Mouse (Mus musculus) forebrain, postnatal 0 days (tissue): ENCODE results near the gene Tiprl. TPM values are rescaled to one million over a fixed set of nuclear protein-coding genes. Genes with fewer than 3 reads are reported as not detected.

Experiments used
- ATAC-seq: fragments of 200-750 bp; cut with Nextera tagmentation; 2 replicates; pipeline ENCODE4 v1.8.0; 2017; ENCODE audit warnings: mild to moderate bottlenecking, moderate library complexity
- DNase-seq: peaks from one replicate; pipeline ENCODE4 v3.0.0-alpha.2; 2015
- H3K27ac ChIP-seq: fragments of 300-500 bp; sonication (generic); 2 replicates; pipeline ENCODE4 v1.5.1; 2014; ENCODE audit warnings: low read depth, mild to moderate bottlenecking, antibody characterized with exemption, low read length, moderate library complexity, mixed read lengths
- H3K27me3 ChIP-seq: fragments of 300-500 bp; sonication (generic); 2 replicates; pipeline ENCODE4 v1.6.1; 2014; ENCODE audit warnings: mild to moderate bottlenecking, low read length, mixed read lengths; ENCODE audit not compliant: insufficient read depth
- H3K36me3 ChIP-seq: fragments of 300-500 bp; sonication (generic); 2 replicates; pipeline ENCODE4 v1.6.1; 2014; ENCODE audit warnings: mild to moderate bottlenecking, moderate library complexity; ENCODE audit not compliant: insufficient read depth
- H3K4me1 ChIP-seq: fragments of 300-500 bp; sonication (generic); 2 replicates; pipeline ENCODE4 v1.6.1; 2014; ENCODE audit warnings: antibody characterized with exemption; ENCODE audit not compliant: insufficient read depth
- H3K4me2 ChIP-seq: fragments of 300-500 bp; sonication (generic); 2 replicates; pipeline ENCODE4 v1.6.1; 2014; ENCODE audit warnings: low read depth, mild to moderate bottlenecking, moderate library complexity
- H3K4me3 ChIP-seq: fragments of 300-500 bp; sonication (generic); 2 replicates; pipeline ENCODE4 v1.5.1; 2014; ENCODE audit warnings: low read depth, low read length, mixed read lengths
- H3K9ac ChIP-seq: fragments of 300-500 bp; sonication (generic); 2 replicates; pipeline ENCODE4 v1.6.1; 2014; ENCODE audit warnings: mild to moderate bottlenecking
- H3K9me3 ChIP-seq: fragments of 300-500 bp; sonication (generic); 2 replicates; pipeline ENCODE4 v1.6.1; 2016; ENCODE audit warnings: low read length
- CTCF ChIP-seq: sonication (generic); IDR thresholded peaks from 2 replicates; pipeline ENCODE4 v1.5.1; 2016; ENCODE audit warnings: antibody characterized with exemption, control low read depth, low read depth
- WGBS: fragments of 180-500 bp; shearing (Covaris S2); extraction: QIAGEN DNeasy Blood & Tissue Kit; methylation state at CpG from one replicate; pipeline ENCODE4 v1.1.7; 2014; 5-methylcytosine and 5-hydroxymethylcytosine counted together
- polyA plus RNA-seq: library from polyadenylated mRNA; unstranded; fragments of >200 nt; fragmentation: Nextera tagmentation; extraction: Ambion mirVana; gene quantifications from 2 replicates; pipeline ENCODE4 v1.2.1, GENCODE M21; 2015
- total RNA-seq: library from RNA; depleted of rRNA; stranded (reverse); fragments of >200 nt; gene quantifications from 2 replicates; pipeline ENCODE4 v1.2.3, GENCODE M21; 2014; rRNA removed

The Tiprl gene
- total RNA-seq (52.4 and 54.8 TPM in 2 replicates), polyA plus RNA-seq (151 and 152 TPM in 2 replicates)

DNA sequence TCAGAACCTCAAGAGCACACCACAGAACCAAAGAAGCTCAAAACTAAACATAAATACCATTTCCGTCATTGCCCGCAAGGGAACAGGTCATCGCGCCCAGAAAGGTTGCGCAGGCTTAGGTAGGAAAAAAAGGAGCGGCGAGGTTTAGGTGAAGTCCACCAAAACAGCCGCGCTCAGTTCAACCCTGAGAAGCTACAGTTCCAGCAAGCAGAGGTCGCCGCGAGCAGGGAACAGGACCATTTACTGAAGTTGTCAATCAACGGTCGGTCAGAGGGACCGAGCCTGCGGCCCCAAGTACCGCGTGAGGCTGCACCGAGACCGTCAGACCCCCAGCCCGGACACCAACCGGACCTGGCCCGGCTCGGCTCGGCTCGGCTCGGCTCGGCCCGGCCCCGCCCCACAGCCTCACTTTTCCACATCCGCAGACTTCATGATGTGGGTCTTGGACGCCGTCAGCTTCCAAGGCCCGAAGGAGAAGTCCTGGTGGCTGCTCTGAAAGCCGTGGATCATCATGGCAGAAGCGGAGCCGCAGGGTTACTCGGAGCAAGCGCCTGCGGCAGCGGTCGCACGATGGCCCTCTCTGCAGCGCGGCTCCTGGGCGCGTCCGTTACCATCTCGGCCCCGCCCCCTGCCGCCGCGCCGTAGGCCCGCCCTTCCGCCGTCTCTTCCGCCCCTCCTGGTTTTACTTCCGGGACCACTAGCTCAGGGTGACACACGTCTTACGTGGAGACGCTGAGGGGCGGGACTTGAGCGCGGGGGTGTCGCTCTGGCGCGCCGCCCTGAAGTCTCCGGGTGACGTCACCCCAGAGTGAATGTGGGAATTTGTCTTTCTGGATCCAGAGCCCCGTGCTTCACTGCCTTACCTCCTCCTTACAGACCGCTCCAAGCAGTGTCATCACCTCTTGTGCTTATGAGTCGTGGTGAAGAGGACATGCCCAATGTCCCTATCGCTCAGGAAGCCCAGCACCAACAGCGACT, at the start of gene Tiprl:
TSS of gene Tiprl (minus strand) at position 676 of the 978 bp plus-strand sequence.
- no peaks in the 10 kb centered on the region for H3K9me3 ChIP-seq
- H3K9ac ChIP-seq, result peak within 1 kb of the TSS; percentile 70
- H3K27me3 ChIP-seq, result no peaks in the 10 kb centered on the region
- peak; percentile 26; the same call in 1 of the 2 replicates for TF ChIP-seq CTCF
- H3K4me2 ChIP-seq, result peak within 1 kb of the TSS; percentile 68
- WGBS, result 2% methylated on average over 76 of the region's 76 CpGs
- peak within 1 kb of the TSS; percentile 78 for H3K4me3 ChIP-seq
- H3K27ac ChIP-seq, result peak within 1 kb of the TSS; percentile 90
- no peaks in the 10 kb centered on the region for H3K36me3 ChIP-seq
- DNase-seq (peak; percentile 98), ATAC-seq (peak; percentile 99)
- H3K4me1 ChIP-seq, result peaks cover 12% of the 10 kb centered on the region

DNA sequence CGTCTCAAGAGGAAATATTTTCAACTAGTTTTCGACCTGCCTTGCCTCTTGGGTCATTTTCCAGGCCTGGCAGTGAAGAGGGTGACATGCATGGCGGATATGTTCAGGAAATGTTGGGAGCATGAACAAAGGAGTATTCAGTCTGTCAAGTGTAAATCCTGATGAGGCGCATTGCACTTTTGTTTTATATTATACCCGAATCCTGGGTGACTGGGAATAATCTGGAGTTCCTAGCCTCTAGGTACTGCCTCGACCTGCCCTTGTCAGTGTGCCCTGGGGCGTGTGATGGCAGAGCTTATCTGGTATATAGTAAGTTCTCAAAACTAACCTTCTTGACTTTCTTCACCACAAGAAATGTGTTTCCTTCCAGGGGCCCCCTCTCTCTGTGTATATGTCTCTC, 47.3 kb upstream of the Tiprl start:
- no peaks in the 10 kb centered on the region for H3K36me3 ChIP-seq
- peaks cover 18% of the 10 kb centered on the region for H3K4me1 ChIP-seq
- no peak for TF ChIP-seq CTCF
- no peaks in the 10 kb centered on the region for H3K9me3 ChIP-seq
- H3K4me2 ChIP-seq, result peak overlapping the region; percentile 75
- H3K27me3 ChIP-seq, result no peaks in the 10 kb centered on the region
- H3K27ac ChIP-seq, result no peak overlapping the region
- 43% methylated on average over 7 of the region's 7 CpGs for WGBS
- no peak for ATAC-seq
- peak overlapping the region; percentile 81; the same call in 1 of the 2 replicates for H3K4me3 ChIP-seq
- no peak overlapping the region for H3K9ac ChIP-seq
- no peak for DNase-seq

DNA sequence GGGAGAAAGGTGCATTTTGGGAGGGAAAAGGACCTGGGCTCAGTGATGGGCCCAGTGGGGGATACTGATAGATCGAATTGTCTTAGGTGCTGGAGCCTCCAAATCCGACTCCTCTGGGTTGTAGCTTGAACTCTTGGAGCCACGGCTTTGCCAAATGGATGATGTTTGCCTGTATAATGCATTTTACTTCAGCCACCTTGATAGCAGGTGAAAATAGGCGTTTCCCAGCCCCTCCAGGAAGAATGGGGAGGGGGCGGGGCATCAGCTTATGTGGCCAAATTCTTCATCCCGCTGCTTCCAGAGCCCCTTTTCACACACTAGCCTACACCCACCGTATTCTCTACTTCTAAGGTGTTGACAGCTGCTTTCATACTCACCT, 46.2 kb upstream of the Tiprl start:
- DNase-seq (no peak), ATAC-seq (no peak)
- H3K27me3 ChIP-seq, result no peaks in the 10 kb centered on the region; the same call in 1 of the 2 replicates
- 10% methylated on average over 7 of the region's 7 CpGs for WGBS
- H3K4me1 ChIP-seq, result peaks cover 18% of the 10 kb centered on the region
- no peaks in the 10 kb centered on the region for H3K9me3 ChIP-seq
- peak overlapping the region; percentile 95 for H3K9ac ChIP-seq
- H3K36me3 ChIP-seq, result no peaks in the 10 kb centered on the region
- H3K4me3 ChIP-seq, result peak overlapping the region; percentile 81
- peak overlapping the region; percentile 83 for H3K27ac ChIP-seq
- peak overlapping the region; percentile 75 for H3K4me2 ChIP-seq
- no peak for TF ChIP-seq CTCF

DNA sequence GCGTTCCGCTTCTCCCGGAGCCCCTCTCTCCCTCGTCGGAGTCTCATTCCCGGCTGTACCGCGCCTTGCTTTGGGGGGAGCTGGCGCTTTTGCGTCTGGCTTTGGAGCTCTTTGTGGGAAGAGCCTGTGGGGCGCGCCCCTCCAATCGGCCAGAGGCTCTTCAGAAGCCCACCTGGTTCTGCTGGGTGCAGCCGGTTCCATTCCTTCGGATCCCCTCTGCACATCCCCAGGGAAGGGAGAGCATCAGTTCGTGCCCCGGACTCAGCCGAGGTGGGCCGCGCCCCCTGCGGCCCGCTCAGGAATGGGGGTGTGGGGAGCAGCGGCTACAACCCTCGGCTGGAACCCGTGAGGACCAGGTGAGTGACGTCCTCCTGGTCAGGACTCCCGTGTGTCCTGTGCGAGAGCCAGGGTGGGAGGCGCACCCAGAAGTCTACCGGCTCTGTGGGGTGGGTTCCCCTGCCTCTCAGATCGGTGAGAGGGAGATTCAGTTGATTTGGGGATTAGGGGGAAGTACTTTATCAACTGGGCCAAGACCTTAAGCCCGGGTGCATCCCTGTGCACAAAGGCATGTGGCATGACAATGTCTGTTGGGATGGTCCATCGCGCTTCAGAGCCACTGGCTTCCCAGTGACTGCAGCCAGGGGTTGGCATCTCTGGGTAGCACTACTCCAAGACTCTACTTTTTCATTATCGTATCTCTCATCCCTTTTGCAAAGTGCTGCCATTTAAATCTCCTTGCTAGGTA, 45.6 kb upstream of the Tiprl start:
- H3K4me1 ChIP-seq, result peaks cover 18% of the 10 kb centered on the region
- peak; percentile 25; the same call in 1 of the 2 replicates for TF ChIP-seq CTCF
- WGBS, result 0% methylated on average over 35 of the region's 35 CpGs
- no peaks in the 10 kb centered on the region for H3K9me3 ChIP-seq
- no peaks in the 10 kb centered on the region; the same call in 1 of the 2 replicates for H3K27me3 ChIP-seq
- peak overlapping the region; percentile 75 for H3K4me2 ChIP-seq
- peak overlapping the region; percentile 83 for H3K27ac ChIP-seq
- no peaks in the 10 kb centered on the region for H3K36me3 ChIP-seq
- peak overlapping the region; percentile 81 for H3K4me3 ChIP-seq
- peak; percentile 62 for ATAC-seq
- peak overlapping the region; percentile 95 for H3K9ac ChIP-seq
- DNase-seq, result peak; percentile 75

DNA sequence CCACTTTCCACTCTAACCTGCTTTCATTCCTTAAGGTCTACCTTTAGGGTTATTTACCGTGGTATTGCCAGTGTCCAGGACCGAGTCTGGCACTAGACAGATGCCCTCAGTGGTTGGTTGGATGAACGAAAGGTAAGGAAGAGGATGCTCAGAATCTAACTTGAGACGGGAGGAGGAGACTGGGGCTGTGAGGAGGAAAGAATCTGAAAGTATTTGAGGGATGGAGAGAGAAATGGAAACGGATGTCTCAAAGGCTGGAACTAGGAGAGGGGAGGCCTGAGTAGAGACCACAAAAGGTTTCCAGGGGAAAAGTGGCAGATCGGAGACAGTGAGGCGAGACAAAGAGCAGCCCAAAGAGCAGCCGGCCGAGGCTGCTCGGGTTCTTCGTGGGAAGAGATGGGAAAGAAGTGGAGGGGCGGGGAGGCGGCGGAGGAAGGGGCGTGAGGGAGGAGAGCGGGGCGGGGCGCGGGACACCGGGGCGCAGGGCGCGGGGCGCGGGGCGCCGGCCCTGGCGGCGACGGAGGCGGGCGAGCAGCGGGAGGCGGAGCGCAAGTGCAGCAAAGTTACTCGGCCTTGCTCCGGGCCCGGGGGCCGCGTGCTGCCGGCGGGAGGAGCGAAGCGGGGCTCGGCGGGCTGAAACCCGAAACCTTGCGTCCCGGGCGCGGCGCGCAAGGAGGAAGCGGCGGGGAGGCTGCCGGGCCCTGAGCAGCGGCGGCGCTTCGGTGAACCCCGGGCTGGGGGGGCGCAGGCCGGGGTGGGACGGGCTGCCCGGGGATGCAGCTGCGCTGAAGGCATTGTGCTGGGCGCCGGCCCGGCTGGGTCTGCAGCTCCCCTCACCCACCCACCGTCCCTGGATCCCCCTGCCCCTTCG, 44.8 kb upstream of the Tiprl start:
- H3K4me3 ChIP-seq, result peak overlapping the region; percentile 81
- peak overlapping the region; percentile 83 for H3K27ac ChIP-seq
- peak overlapping the region; percentile 75 for H3K4me2 ChIP-seq
- no peaks in the 10 kb centered on the region; the same call in 1 of the 2 replicates for H3K27me3 ChIP-seq
- under 1% methylated on average over 52 of the region's 71 CpGs for WGBS
- H3K9ac ChIP-seq, result peak overlapping the region; percentile 95
- ATAC-seq (peak; percentile 79), DNase-seq (peak; percentile 78)
- H3K9me3 ChIP-seq, result no peaks in the 10 kb centered on the region
- peaks cover 18% of the 10 kb centered on the region for H3K4me1 ChIP-seq
- no peak for TF ChIP-seq CTCF
- H3K36me3 ChIP-seq, result no peaks in the 10 kb centered on the region

- no peaks in the 10 kb centered on the region; the same call in 1 of the 2 replicates for H3K27me3 ChIP-seq
- H3K9me3 ChIP-seq, result no peaks in the 10 kb centered on the region
- H3K36me3 ChIP-seq, result no peaks in the 10 kb centered on the region
- 13% methylated on average over 10 of the region's 10 CpGs for WGBS
- DNase-seq (peak; percentile 32), ATAC-seq (no peak)
- H3K9ac ChIP-seq, result peak overlapping the region; percentile 95; the same call in 1 of the 2 replicates
- H3K4me2 ChIP-seq, result peak overlapping the region; percentile 75
- H3K27ac ChIP-seq, result peak overlapping the region; percentile 83
- peak overlapping the region; percentile 81; the same call in 1 of the 2 replicates for H3K4me3 ChIP-seq
- TF ChIP-seq CTCF, result no peak
- H3K4me1 ChIP-seq, result peaks cover 18% of the 10 kb centered on the region
Measured at GRCm38 (mm10) chr1:165280741-165281140, 43.9 kb upstream of the Tiprl start.
